17 mouse cellular contexts compared by ENCODE assay signal in genomic region chr9:62467413-62467784, GRCm38 (mm10).
A peak's percentile ranks its signal among the peaks of the same experiment; 100 is the strongest.
DNase-seq lines count a peak whose midpoint lies in the region; ATAC-seq and TF ChIP-seq lines count a peak whose summit lies in the region.
"Had no signal": no experiment of that assay in that cellular context is flagged by ENCODE, and none has a peak within 500 bp of the region (broad histone marks: within the 10 kb centered on the region; RNA-seq: fewer than 3 reads in every experiment).

No protein-coding gene starts in this region.

- no peak for TF ChIP-seq POLR2A in olfactory bulb, adult 2 months (IDR thresholded peaks at IDR 0.05; ENCODE audit: insufficient read depth, low read depth, low read length)

- H3K27ac ChIP-seq in hindbrain, embryonic 12.5 days: no peak overlapping the region
- H3K27ac ChIP-seq in hindbrain, embryonic 11.5 days (ENCODE audit: low read depth, low read length): no peak overlapping the region
- H3K27ac ChIP-seq in neural tube, embryonic 13.5 days (replicated peaks): peak overlapping the region; percentile 10; the same call in 1 of the 2 replicates
- H3K27ac ChIP-seq in limb, embryonic 10.5 days: 0 out of 2 replicates have a peak overlapping the region, but pooled peaks have one; percentile 0
- H3K27ac ChIP-seq in olfactory bulb, adult 2 months (ENCODE audit: insufficient read depth, low read depth, low read length): 0 out of 2 replicates have a peak overlapping the region, but pooled peaks have one; percentile 20
- H3K27ac ChIP-seq: hindbrain, embryonic 15.5 days had no signal

- no peaks in the 10 kb centered on the region for H3K9me3 ChIP-seq in hindbrain, embryonic 12.5 days (replicated peaks)
- no peaks in the 10 kb centered on the region for H3K9me3 ChIP-seq in hindbrain, embryonic 11.5 days (ENCODE audit: control insufficient read depth, low read length)
- no peaks in the 10 kb centered on the region for H3K9me3 ChIP-seq in neural tube, embryonic 13.5 days
- no peaks in the 10 kb centered on the region for H3K9me3 ChIP-seq in limb, embryonic 10.5 days (replicated peaks)
- H3K9me3 ChIP-seq: hindbrain, embryonic 15.5 days; megakaryocyte, embryonic 14.5 days had no signal

- ATAC-seq in hindbrain, embryonic 12.5 days (ENCODE audit: low FRiP score): no peak
- ATAC-seq in hindbrain, embryonic 11.5 days (ENCODE audit: low FRiP score): no peak
- ATAC-seq in neural tube, embryonic 13.5 days (ENCODE audit: low read depth): no peak
- ATAC-seq: forebrain, embryonic 16.5 days had no signal

- 80% methylated on average over 1 of the region's 1 CpGs for WGBS in hindbrain, embryonic 12.5 days
- 35% methylated on average over 1 of the region's 1 CpGs for WGBS in hindbrain, embryonic 11.5 days
- WGBS in neural tube, embryonic 13.5 days: 86% methylated on average over 1 of the region's 1 CpGs
- 71% methylated on average over 1 of the region's 1 CpGs for WGBS in limb, embryonic 10.5 days
- 84% methylated on average over 1 of the region's 1 CpGs for WGBS in olfactory bulb, adult 2 months

- H3K36me3 ChIP-seq in hindbrain, embryonic 12.5 days: no peaks in the 10 kb centered on the region
- no peaks in the 10 kb centered on the region for H3K36me3 ChIP-seq in hindbrain, embryonic 11.5 days (ENCODE audit: control insufficient read depth, insufficient read depth, low read length)
- no peaks in the 10 kb centered on the region for H3K36me3 ChIP-seq in neural tube, embryonic 13.5 days
- H3K36me3 ChIP-seq in limb, embryonic 10.5 days: no peaks in the 10 kb centered on the region
- H3K36me3 ChIP-seq: hindbrain, embryonic 15.5 days had no signal

- H3K27me3 ChIP-seq in hindbrain, embryonic 12.5 days: no peaks in the 10 kb centered on the region
- H3K27me3 ChIP-seq in hindbrain, embryonic 11.5 days (ENCODE audit: control insufficient read depth, insufficient read depth, low read length): no peaks in the 10 kb centered on the region
- no peaks in the 10 kb centered on the region for H3K27me3 ChIP-seq in neural tube, embryonic 13.5 days
- no peaks in the 10 kb centered on the region for H3K27me3 ChIP-seq in limb, embryonic 10.5 days (ENCODE audit: low read depth, poor library complexity, severe bottlenecking)
- H3K27me3 ChIP-seq: hindbrain, embryonic 15.5 days had no signal

- DNase-seq in hindbrain, embryonic 11.5 days (ENCODE audit: low spot score): no peak
- no peak for DNase-seq in neural tube, embryonic 10.5 days (ENCODE audit: extremely low spot score, low spot score)
- DNase-seq in limb, embryonic 10.5 days (ENCODE audit: low spot score): no peak
- DNase-seq in urinary bladder, postnatal 10 days (ENCODE audit: low spot score): no peak
- DNase-seq in thymus, postnatal 0 days (ENCODE audit: low spot score): no peak
- DNase-seq: cerebellum, adult 9-10 months; kidney, adult 2 months; lung, postnatal 14 days; right cerebral cortex, postnatal 14 days; thymus, postnatal 36 days had no signal

- H3K4me1 ChIP-seq in hindbrain, embryonic 12.5 days: peaks cover 29% of the 10 kb centered on the region
- 0 out of 2 replicates have a peak, but pooled peaks cover 2% of the 10 kb centered on the region for H3K4me1 ChIP-seq in hindbrain, embryonic 11.5 days (replicated peaks; ENCODE audit: control insufficient read depth, insufficient read depth, low read length)
- H3K4me1 ChIP-seq in neural tube, embryonic 13.5 days (replicated peaks): peaks cover 43% of the 10 kb centered on the region
- peaks cover 5% of the 10 kb centered on the region; the same call in 1 of the 2 replicates for H3K4me1 ChIP-seq in limb, embryonic 10.5 days
- peaks cover 29% of the 10 kb centered on the region for H3K4me1 ChIP-seq in olfactory bulb, adult 2 months (ENCODE audit: control insufficient read depth, insufficient read depth, low read length)

- no peak overlapping the region for H3K4me3 ChIP-seq in hindbrain, embryonic 12.5 days
- no peak overlapping the region for H3K4me3 ChIP-seq in hindbrain, embryonic 11.5 days (ENCODE audit: low read depth, low read length)
- no peak overlapping the region for H3K4me3 ChIP-seq in neural tube, embryonic 13.5 days
- no peak overlapping the region for H3K4me3 ChIP-seq in limb, embryonic 10.5 days
- no peak overlapping the region for H3K4me3 ChIP-seq in olfactory bulb, adult 2 months (ENCODE audit: insufficient read depth, low read depth, low read length)
- H3K4me3 ChIP-seq: hindbrain, embryonic 15.5 days; left cerebral cortex, adult 2 months; megakaryocyte, embryonic 14.5 days had no signal

- H3K9ac ChIP-seq in hindbrain, embryonic 12.5 days: peak overlapping the region; percentile 29; the same call in 1 of the 2 replicates
- no peak overlapping the region for H3K9ac ChIP-seq in hindbrain, embryonic 11.5 days (ENCODE audit: low read depth, low read length)
- H3K9ac ChIP-seq in neural tube, embryonic 13.5 days: peak overlapping the region; percentile 43; the same call in 1 of the 2 replicates
- H3K9ac ChIP-seq: hindbrain, embryonic 15.5 days had no signal

- no peak for TF ChIP-seq CTCF in olfactory bulb, adult 2 months (IDR thresholded peaks at IDR 0.05; ENCODE audit: insufficient read depth, low read depth, low read length)

- H3K4me2 ChIP-seq in hindbrain, embryonic 12.5 days (replicated peaks): no peak overlapping the region
- H3K4me2 ChIP-seq in hindbrain, embryonic 11.5 days (replicated peaks; ENCODE audit: low read depth, low read length): no peak overlapping the region
- H3K4me2 ChIP-seq in neural tube, embryonic 13.5 days: no peak overlapping the region
- H3K4me2 ChIP-seq: hindbrain, embryonic 15.5 days had no signal

Comparison
In these comparisons a context has a peak if more than half of its experiments do, and no peak if none do; other contexts are left out.
1. H3K27ac ChIP-seq: peak in neural tube, embryonic 13.5 days (single experiment), limb, embryonic 10.5 days (single experiment) and olfactory bulb, adult 2 months (single experiment); none in hindbrain, embryonic 12.5 days (single experiment) and hindbrain, embryonic 11.5 days (single experiment).